In the genomic region with DNA sequence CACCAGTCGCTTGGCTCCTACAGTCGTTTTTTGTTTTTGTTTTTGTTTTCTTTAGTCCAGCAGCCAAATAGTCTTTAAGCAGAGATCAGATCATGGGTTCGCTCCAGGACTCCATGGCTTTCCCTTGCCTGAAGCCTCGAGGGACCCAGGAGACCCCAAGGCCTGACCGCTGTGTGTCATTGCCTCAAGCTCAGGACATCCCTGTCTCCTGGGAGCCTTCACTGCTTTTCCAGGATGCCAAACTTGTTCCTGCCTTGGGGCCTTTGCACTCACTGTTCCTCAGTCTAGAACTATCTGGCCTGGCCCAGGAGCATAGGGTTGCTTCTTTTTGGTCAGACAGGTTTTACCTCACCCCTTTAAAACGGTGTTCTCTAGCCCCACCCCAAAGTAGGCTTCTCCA, we compare ENCODE assay signal across 21 mouse cellular contexts. TPM values are rescaled to one million over a fixed set of nuclear protein-coding genes. Genes with fewer than 3 reads are reported as not detected.
A peak's percentile ranks its signal among the peaks of the same experiment; 100 is the strongest.
DNase-seq lines count a peak whose midpoint lies in the region; ATAC-seq and TF ChIP-seq lines count a peak whose summit lies in the region.
"Had no signal": no experiment of that assay in that cellular context is flagged by ENCODE, and none has a peak within 500 bp of the region (broad histone marks: within the 10 kb centered on the region; RNA-seq: fewer than 3 reads in every experiment).

No protein-coding gene starts in this region.

- no peak overlapping the region for H3K9ac ChIP-seq in embryonic facial prominence, embryonic 15.5 days
- no peak overlapping the region for H3K9ac ChIP-seq in kidney, embryonic 16.5 days (replicated peaks; ENCODE audit: low read length)

- no peaks in the 10 kb centered on the region; the same call in 1 of the 2 replicates for H3K27me3 ChIP-seq in embryonic facial prominence, embryonic 15.5 days
- H3K27me3 ChIP-seq in embryonic facial prominence, embryonic 10.5 days (replicated peaks; ENCODE audit: low read depth, poor library complexity, severe bottlenecking) = peaks cover 22% of the 10 kb centered on the region
- H3K27me3 ChIP-seq in kidney, adult 2 months (replicated peaks; ENCODE audit: control insufficient read depth, insufficient read depth, low read length) = no peaks in the 10 kb centered on the region
- no peaks in the 10 kb centered on the region for H3K27me3 ChIP-seq in kidney, embryonic 16.5 days (ENCODE audit: insufficient read depth, low read length)
- H3K27me3 ChIP-seq: Patski had no signal

- no peak overlapping the region for H3K4me2 ChIP-seq in embryonic facial prominence, embryonic 15.5 days (replicated peaks)
- no peak overlapping the region for H3K4me2 ChIP-seq in kidney, embryonic 16.5 days (replicated peaks; ENCODE audit: low read depth, low read length)

- no peak for TF ChIP-seq POLR2A in kidney, adult 2 months (IDR thresholded peaks at IDR 0.05; ENCODE audit: low read depth, low read length)

- H3K36me3 ChIP-seq in embryonic facial prominence, embryonic 15.5 days = no peaks in the 10 kb centered on the region
- no peaks in the 10 kb centered on the region for H3K36me3 ChIP-seq in embryonic facial prominence, embryonic 10.5 days (replicated peaks)
- H3K36me3 ChIP-seq in kidney, adult 2 months (ENCODE audit: control insufficient read depth, insufficient read depth, low read length) = no peaks in the 10 kb centered on the region
- no peaks in the 10 kb centered on the region for H3K36me3 ChIP-seq in kidney, embryonic 16.5 days (ENCODE audit: insufficient read depth, low read length)
- H3K36me3 ChIP-seq: G1E had no signal

- TF ChIP-seq CTCF in kidney, adult 2 months (conservative IDR thresholded peaks at IDR 0.05; ENCODE audit: insufficient read depth, insufficient read length, low read depth, low read length) = no peak

- 0 out of 2 replicates have a peak overlapping the region, but pooled peaks have one; percentile 12 for H3K27ac ChIP-seq in embryonic facial prominence, embryonic 15.5 days (replicated peaks)
- H3K27ac ChIP-seq in embryonic facial prominence, embryonic 10.5 days (replicated peaks) = no peak overlapping the region
- H3K27ac ChIP-seq in kidney, adult 2 months (ENCODE audit: insufficient read depth, low read depth, low read length) = no peak overlapping the region
- no peak overlapping the region for H3K27ac ChIP-seq in kidney, embryonic 16.5 days (ENCODE audit: low read length)

- no peak for DNase-seq in embryonic facial prominence, embryonic 10.5 days (ENCODE audit: low spot score)
- DNase-seq in kidney, adult 2 months = peak; percentile 45
- DNase-seq in kidney, postnatal 10 days = peak; percentile 48
- DNase-seq in kidney, adult 11 months = no peak
- peak; percentile 66 for DNase-seq in kidney, postnatal 14 days
- DNase-seq in kidney, adult 8-10 months = no peak
- DNase-seq: adrenal gland, adult 2 months; adrenal gland, adult 8-10 months; adrenal gland, postnatal 10 days; adrenal gland, postnatal 14 days; adrenal gland, postnatal 25 days; adrenal gland, postnatal 36 days; B cell, adult 2 months; cerebellum, adult 11 months; cerebellum, adult 11-12 months had no signal

- no peak for ATAC-seq in embryonic facial prominence, embryonic 15.5 days (ENCODE audit: insufficient number of reproducible peaks, low FRiP score, low TSS enrichment, low read depth)
- ATAC-seq in kidney, embryonic 16.5 days (ENCODE audit: low FRiP score, low TSS enrichment) = no peak
- ATAC-seq: activated CD4-positive, CD25-positive, alpha-beta regulatory T cell, adult 4 months; CD4-positive, CD25-positive, alpha-beta regulatory T cell, adult 4 months; Patski had no signal

- H3K9me3 ChIP-seq in embryonic facial prominence, embryonic 15.5 days (replicated peaks) = no peaks in the 10 kb centered on the region
- H3K9me3 ChIP-seq in embryonic facial prominence, embryonic 10.5 days = no peaks in the 10 kb centered on the region
- H3K9me3 ChIP-seq in kidney, embryonic 16.5 days (ENCODE audit: low read length) = no peaks in the 10 kb centered on the region
- H3K9me3 ChIP-seq: G1E had no signal

- 59% methylated on average over 6 of the region's 6 CpGs for WGBS in embryonic facial prominence, embryonic 15.5 days
- WGBS in embryonic facial prominence, embryonic 10.5 days = 68% methylated on average over 6 of the region's 6 CpGs
- WGBS in kidney, adult 2 months = 63% methylated on average over 6 of the region's 6 CpGs
- 61% methylated on average over 6 of the region's 6 CpGs for WGBS in kidney, embryonic 16.5 days

- H3K4me3 ChIP-seq in embryonic facial prominence, embryonic 15.5 days (replicated peaks) = no peak overlapping the region
- no peak overlapping the region for H3K4me3 ChIP-seq in embryonic facial prominence, embryonic 10.5 days
- H3K4me3 ChIP-seq in kidney, adult 2 months (ENCODE audit: insufficient read depth, low read depth, low read length) = no peak overlapping the region
- H3K4me3 ChIP-seq in kidney, embryonic 16.5 days (ENCODE audit: low read length) = no peak overlapping the region

- H3K4me1 ChIP-seq in embryonic facial prominence, embryonic 15.5 days = peaks cover 26% of the 10 kb centered on the region
- peaks cover 20% of the 10 kb centered on the region for H3K4me1 ChIP-seq in embryonic facial prominence, embryonic 10.5 days
- peaks cover 10% of the 10 kb centered on the region; the same call in 1 of the 2 replicates for H3K4me1 ChIP-seq in kidney, adult 2 months (ENCODE audit: control insufficient read depth, insufficient read depth, low read length)
- H3K4me1 ChIP-seq in kidney, embryonic 16.5 days (ENCODE audit: insufficient read depth, low read length) = peaks cover 22% of the 10 kb centered on the region

RNA-seq across cellular contexts. Expression of a gene that starts 5.6 kb away (rescaled TPM):
- 60.7 and 64.0 TPM in 2 replicates for polyA plus RNA-seq in embryonic facial prominence, embryonic 15.5 days (2015; fragmentation: Nextera tagmentation; extraction: Ambion mirVana)
- polyA plus RNA-seq in embryonic facial prominence, embryonic 10.5 days (2016; fragmentation: Nextera tagmentation; extraction: Ambion mirVana) = 27.5 and 29.5 TPM in 2 replicates
- polyA plus RNA-seq in kidney, adult 2 months (2012; rRNA removed) = 44.8 and 55.9 TPM in 2 replicates
- polyA plus RNA-seq in kidney, embryonic 16.5 days (2015; fragmentation: Nextera tagmentation; extraction: Ambion mirVana) = 54.9 and 57.7 TPM in 2 replicates
- polyA plus RNA-seq: G1E had no signal

RNA-seq across cellular contexts. Expression of a gene that starts 6.3 kb away (rescaled TPM):
- 13.7 and 16.8 TPM in 2 replicates for polyA plus RNA-seq in embryonic facial prominence, embryonic 15.5 days (2015; fragmentation: Nextera tagmentation; extraction: Ambion mirVana)
- 9.6 TPM in 2 replicates for polyA plus RNA-seq in embryonic facial prominence, embryonic 10.5 days (2016; fragmentation: Nextera tagmentation; extraction: Ambion mirVana)
- polyA plus RNA-seq in kidney, adult 2 months (2012; rRNA removed) = 32.2 and 35.4 TPM in 2 replicates
- 17.6 and 22.3 TPM in 2 replicates for polyA plus RNA-seq in kidney, embryonic 16.5 days (2015; fragmentation: Nextera tagmentation; extraction: Ambion mirVana)

RNA-seq across cellular contexts. Expression of a gene that starts 20.4 kb away (rescaled TPM):
- polyA plus RNA-seq in embryonic facial prominence, embryonic 15.5 days (2015; fragmentation: Nextera tagmentation; extraction: Ambion mirVana) = 0.56 and 0.66 TPM in 2 replicates
- 0.17 and 0.30 TPM in 2 replicates for polyA plus RNA-seq in embryonic facial prominence, embryonic 10.5 days (2016; fragmentation: Nextera tagmentation; extraction: Ambion mirVana)
- not detected in 2 replicates for polyA plus RNA-seq in kidney, adult 2 months (2012; rRNA removed)
- 2.5 and 2.8 TPM in 2 replicates for polyA plus RNA-seq in kidney, embryonic 16.5 days (2015; fragmentation: Nextera tagmentation; extraction: Ambion mirVana)
- polyA plus RNA-seq: activated CD4-positive, CD25-positive, alpha-beta regulatory T cell, adult 4 months; CD4-positive, CD25-positive, alpha-beta regulatory T cell, adult 4 months; G1E; Patski had no signal

RNA-seq across cellular contexts. Expression of a gene that starts 23.0 kb away (rescaled TPM):
- 8.4 and 12.2 TPM in 2 replicates for polyA plus RNA-seq in embryonic facial prominence, embryonic 15.5 days (2015; fragmentation: Nextera tagmentation; extraction: Ambion mirVana)
- polyA plus RNA-seq in embryonic facial prominence, embryonic 10.5 days (2016; fragmentation: Nextera tagmentation; extraction: Ambion mirVana) = not detected in 2 replicates
- 0.56 and 33.0 TPM in 2 replicates for polyA plus RNA-seq in kidney, adult 2 months (2012; rRNA removed)
- polyA plus RNA-seq in kidney, embryonic 16.5 days (2015; fragmentation: Nextera tagmentation; extraction: Ambion mirVana) = 2.4 and 2.7 TPM in 2 replicates
- polyA plus RNA-seq: activated CD4-positive, CD25-positive, alpha-beta regulatory T cell, adult 4 months; CD4-positive, CD25-positive, alpha-beta regulatory T cell, adult 4 months; G1E; Patski had no signal

RNA-seq across cellular contexts. Expression of a gene that starts 32.2 kb away (rescaled TPM):
- 109 and 111 TPM in 2 replicates for polyA plus RNA-seq in embryonic facial prominence, embryonic 15.5 days (2015; fragmentation: Nextera tagmentation; extraction: Ambion mirVana)
- 83.5 and 85.9 TPM in 2 replicates for polyA plus RNA-seq in embryonic facial prominence, embryonic 10.5 days (2016; fragmentation: Nextera tagmentation; extraction: Ambion mirVana)
- 126 and 179 TPM in 2 replicates for polyA plus RNA-seq in kidney, adult 2 months (2012; rRNA removed)
- polyA plus RNA-seq in kidney, embryonic 16.5 days (2015; fragmentation: Nextera tagmentation; extraction: Ambion mirVana) = 108 and 113 TPM in 2 replicates

Comparison
In these comparisons a context has a peak if more than half of its experiments do, and no peak if none do; other contexts are left out.
1. DNase-seq: peak in kidney, adult 2 months (single experiment), kidney, postnatal 10 days (single experiment) and kidney, postnatal 14 days (single experiment); none in embryonic facial prominence, embryonic 10.5 days (single experiment), kidney, adult 11 months (single experiment) and kidney, adult 8-10 months (0 of 2).